Mouse (Mus musculus): ENCODE results near the gene Trim62. TPM values are rescaled to one million over a fixed set of nuclear protein-coding genes. Genes with fewer than 3 reads are reported as not detected.

Gene Trim62
- polyA plus RNA-seq, 1 experiment from 2014 or later, result 8.8 TPM

DNA sequence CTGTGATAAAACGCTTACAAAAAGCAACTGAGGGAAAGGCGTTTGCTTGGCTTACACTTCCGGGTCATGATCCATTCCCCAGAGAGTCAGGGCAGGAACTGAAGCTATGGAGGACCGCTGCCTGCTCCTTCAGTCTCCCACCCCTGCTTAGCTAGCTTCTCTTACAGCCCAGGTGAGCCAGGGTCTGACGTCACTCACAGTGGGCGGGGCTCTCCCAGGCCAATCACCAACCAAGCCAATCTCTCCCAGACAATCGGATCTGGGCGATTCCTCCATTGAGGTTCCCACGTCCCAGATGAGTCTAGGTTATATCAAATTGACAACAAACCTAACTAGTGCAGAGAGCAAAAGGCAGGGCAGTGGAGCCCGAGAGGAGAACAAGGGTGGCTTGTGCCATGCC lies 35.7 kb downstream of the Trim62 start:
- Histone ChIP-seq H3K4me3 (ENCODE audit: low read depth, low read length) (no peak overlapping the region), H3K36me3 (ENCODE audit: control insufficient read depth, insufficient read depth, low read length) (no peaks in the 10 kb centered on the region), H3K4me2 (ENCODE audit: low read depth, low read length) (no peak overlapping the region), H3K9me3 (ENCODE audit: control insufficient read depth, low read length) (no peaks in the 10 kb centered on the region), H3K27ac (replicated peaks; ENCODE audit: low read depth, low read length) (no peak overlapping the region), H3K4me1 (ENCODE audit: control insufficient read depth, insufficient read depth, low read length) (peaks cover 5% of the 10 kb centered on the region; the same call in 1 of the 2 replicates), H3K9ac (ENCODE audit: low read depth, low read length) (no peak overlapping the region), H3K27me3 (replicated peaks; ENCODE audit: control insufficient read depth, insufficient read depth, low read length) (no peaks in the 10 kb centered on the region)
- DNase-seq (ENCODE audit: low spot score) (no peak), ATAC-seq (ENCODE audit: low read depth) (no peak)
- 28% methylated on average over 10 of the region's 10 CpGs for WGBS

DNA sequence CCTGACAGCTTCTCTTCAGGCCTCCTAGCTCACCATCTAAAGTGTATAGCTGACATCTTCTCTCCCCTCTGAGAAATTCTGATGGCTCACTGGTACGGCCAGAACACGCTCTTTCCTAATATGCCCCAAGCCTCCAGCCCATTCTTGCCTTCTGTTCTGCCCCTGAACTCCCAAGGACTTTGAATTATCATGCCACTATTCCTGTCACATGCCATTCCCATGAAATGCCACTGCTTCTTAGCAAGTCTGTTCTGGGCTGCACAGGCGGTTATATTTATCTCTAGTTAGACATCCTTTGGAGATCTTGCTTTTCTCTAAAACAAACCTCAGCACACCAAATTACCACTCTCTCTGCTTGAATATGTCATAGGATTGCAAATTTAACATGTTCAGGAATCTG lies 40.2 kb downstream of the Trim62 start:
- no peak for ATAC-seq (ENCODE audit: low read depth)
- no peak overlapping the region for H3K4me2 ChIP-seq (ENCODE audit: low read depth, low read length)
- DNase-seq (ENCODE audit: low spot score), result no peak
- no peak overlapping the region for H3K4me3 ChIP-seq (ENCODE audit: low read depth, low read length)
- H3K4me1 ChIP-seq (ENCODE audit: control insufficient read depth, insufficient read depth, low read length), result 0 out of 2 replicates have a peak, but pooled peaks cover 3% of the 10 kb centered on the region
- H3K27me3 ChIP-seq (replicated peaks; ENCODE audit: control insufficient read depth, insufficient read depth, low read length), result no peaks in the 10 kb centered on the region
- H3K9ac ChIP-seq (ENCODE audit: low read depth, low read length), result no peak overlapping the region
- no peaks in the 10 kb centered on the region for H3K9me3 ChIP-seq (ENCODE audit: control insufficient read depth, low read length)
- no peaks in the 10 kb centered on the region for H3K36me3 ChIP-seq (ENCODE audit: control insufficient read depth, insufficient read depth, low read length)
- WGBS, result 80% methylated on average over 3 of the region's 3 CpGs
- H3K27ac ChIP-seq (replicated peaks; ENCODE audit: low read depth, low read length), result no peak overlapping the region

- Histone ChIP-seq H3K27ac (replicated peaks; ENCODE audit: low read depth, low read length) (no peak overlapping the region), H3K4me2 (ENCODE audit: low read depth, low read length) (peak overlapping the region; percentile 76), H3K9me3 (ENCODE audit: control insufficient read depth, low read length) (no peaks in the 10 kb centered on the region), H3K4me1 (ENCODE audit: control insufficient read depth, insufficient read depth, low read length) (0 out of 2 replicates have a peak, but pooled peaks cover 3% of the 10 kb centered on the region), H3K4me3 (ENCODE audit: low read depth, low read length) (peak overlapping the region; percentile 37), H3K27me3 (replicated peaks; ENCODE audit: control insufficient read depth, insufficient read depth, low read length) (no peaks in the 10 kb centered on the region), H3K36me3 (ENCODE audit: control insufficient read depth, insufficient read depth, low read length) (no peaks in the 10 kb centered on the region), H3K9ac (ENCODE audit: low read depth, low read length) (peak overlapping the region; percentile 62)
- peak; percentile 80 for ATAC-seq (ENCODE audit: low read depth)
- 13% methylated on average over 36 of the region's 36 CpGs for WGBS
- DNase-seq (ENCODE audit: low spot score), result peak; percentile 96
Measured at GRCm38 (mm10) chr4:128924841-128925606, 41.6 kb downstream of the Trim62 start.

DNA sequence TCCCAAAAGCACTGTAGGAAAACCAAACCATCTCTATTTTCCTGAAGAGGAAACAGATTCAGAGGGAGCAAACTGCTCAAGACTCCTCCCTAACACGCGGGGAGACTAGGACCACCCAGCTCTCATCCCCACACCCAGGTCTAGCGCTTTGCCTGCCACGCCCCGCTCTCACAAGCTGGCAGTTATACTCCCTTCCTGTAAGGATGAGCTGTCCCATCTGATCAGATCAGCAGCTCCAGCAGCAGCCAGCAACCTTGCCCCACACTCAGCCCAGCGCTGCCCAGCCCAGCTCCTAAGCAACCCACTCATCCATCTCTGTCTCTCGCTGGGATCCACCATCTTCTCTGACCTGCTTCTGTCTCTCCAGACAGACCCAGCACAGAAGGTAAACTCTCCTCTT lies 49.4 kb downstream of the Trim62 start:
- DNase-seq (ENCODE audit: low spot score) (no peak), ATAC-seq (ENCODE audit: low read depth) (no peak)
- Histone ChIP-seq H3K27ac (replicated peaks; ENCODE audit: low read depth, low read length) (no peak overlapping the region), H3K4me3 (ENCODE audit: low read depth, low read length) (no peak overlapping the region), H3K9ac (ENCODE audit: low read depth, low read length) (no peak overlapping the region), H3K4me1 (ENCODE audit: control insufficient read depth, insufficient read depth, low read length) (no peaks in the 10 kb centered on the region), H3K4me2 (ENCODE audit: low read depth, low read length) (no peak overlapping the region), H3K36me3 (ENCODE audit: control insufficient read depth, insufficient read depth, low read length) (no peaks in the 10 kb centered on the region), H3K9me3 (ENCODE audit: control insufficient read depth, low read length) (no peaks in the 10 kb centered on the region), H3K27me3 (replicated peaks; ENCODE audit: control insufficient read depth, insufficient read depth, low read length) (no peaks in the 10 kb centered on the region)
- WGBS, result 69% methylated on average over 7 of the region's 7 CpGs

- H3K4me1 ChIP-seq (ENCODE audit: control insufficient read depth, insufficient read depth, low read length), result no peaks in the 10 kb centered on the region
- H3K9me3 ChIP-seq (ENCODE audit: control insufficient read depth, low read length), result no peaks in the 10 kb centered on the region
- no peaks in the 10 kb centered on the region for H3K27me3 ChIP-seq (replicated peaks; ENCODE audit: control insufficient read depth, insufficient read depth, low read length)
- no peak for DNase-seq (ENCODE audit: low spot score)
- H3K4me3 ChIP-seq (ENCODE audit: low read depth, low read length), result no peak overlapping the region
- H3K4me2 ChIP-seq (ENCODE audit: low read depth, low read length), result no peak overlapping the region
- H3K9ac ChIP-seq (ENCODE audit: low read depth, low read length), result no peak overlapping the region; the same call in 1 of the 2 replicates
- ATAC-seq (ENCODE audit: low read depth), result no peak
- WGBS, result 58% methylated on average over 5 of the region's 5 CpGs
- no peak overlapping the region for H3K27ac ChIP-seq (replicated peaks; ENCODE audit: low read depth, low read length)
- no peaks in the 10 kb centered on the region for H3K36me3 ChIP-seq (ENCODE audit: control insufficient read depth, insufficient read depth, low read length)
Measured at GRCm38 (mm10) chr4:128935595-128935994, 52.2 kb downstream of the Trim62 start.

DNA sequence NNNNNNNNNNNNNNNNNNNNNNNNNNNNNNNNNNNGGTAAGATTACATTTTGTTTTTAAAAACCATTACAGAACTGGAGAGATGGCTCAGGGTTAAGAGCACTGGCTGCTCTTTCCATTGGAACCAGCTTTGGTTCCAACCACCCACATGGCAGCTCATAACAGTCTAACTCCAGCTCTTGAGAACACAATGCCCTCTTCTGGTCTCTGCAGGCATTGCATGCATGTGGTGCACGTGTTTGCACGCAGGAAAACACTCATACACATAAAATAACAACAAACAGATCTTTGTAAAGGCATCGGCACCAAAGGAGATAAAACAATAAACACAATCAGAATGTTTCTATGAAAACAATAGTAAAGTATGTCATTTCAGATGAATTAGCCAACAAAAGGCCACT lies 59.0 kb downstream of the Trim62 start:
- ATAC-seq (ENCODE audit: low read depth), result no peak
- DNase-seq (ENCODE audit: low spot score), result no peak
- Histone ChIP-seq H3K36me3 (ENCODE audit: control insufficient read depth, insufficient read depth, low read length) (no peaks in the 10 kb centered on the region; the same call in 1 of the 2 replicates), H3K4me1 (ENCODE audit: control insufficient read depth, insufficient read depth, low read length) (no peaks in the 10 kb centered on the region), H3K27ac (replicated peaks; ENCODE audit: low read depth, low read length) (no peak overlapping the region), H3K4me3 (ENCODE audit: low read depth, low read length) (no peak overlapping the region), H3K4me2 (ENCODE audit: low read depth, low read length) (no peak overlapping the region), H3K9ac (ENCODE audit: low read depth, low read length) (no peak overlapping the region), H3K27me3 (replicated peaks; ENCODE audit: control insufficient read depth, insufficient read depth, low read length) (no peaks in the 10 kb centered on the region), H3K9me3 (ENCODE audit: control insufficient read depth, low read length) (no peaks in the 10 kb centered on the region)
- 63% methylated on average over 3 of the region's 3 CpGs for WGBS

- WGBS, result 74% methylated on average over 9 of the region's 9 CpGs
- H3K36me3 ChIP-seq (ENCODE audit: control insufficient read depth, insufficient read depth, low read length), result no peaks in the 10 kb centered on the region; the same call in 1 of the 2 replicates
- H3K27me3 ChIP-seq (replicated peaks; ENCODE audit: control insufficient read depth, insufficient read depth, low read length), result no peaks in the 10 kb centered on the region
Measured at GRCm38 (mm10) chr4:128946736-128947135, 63.4 kb downstream of the Trim62 start.

DNA sequence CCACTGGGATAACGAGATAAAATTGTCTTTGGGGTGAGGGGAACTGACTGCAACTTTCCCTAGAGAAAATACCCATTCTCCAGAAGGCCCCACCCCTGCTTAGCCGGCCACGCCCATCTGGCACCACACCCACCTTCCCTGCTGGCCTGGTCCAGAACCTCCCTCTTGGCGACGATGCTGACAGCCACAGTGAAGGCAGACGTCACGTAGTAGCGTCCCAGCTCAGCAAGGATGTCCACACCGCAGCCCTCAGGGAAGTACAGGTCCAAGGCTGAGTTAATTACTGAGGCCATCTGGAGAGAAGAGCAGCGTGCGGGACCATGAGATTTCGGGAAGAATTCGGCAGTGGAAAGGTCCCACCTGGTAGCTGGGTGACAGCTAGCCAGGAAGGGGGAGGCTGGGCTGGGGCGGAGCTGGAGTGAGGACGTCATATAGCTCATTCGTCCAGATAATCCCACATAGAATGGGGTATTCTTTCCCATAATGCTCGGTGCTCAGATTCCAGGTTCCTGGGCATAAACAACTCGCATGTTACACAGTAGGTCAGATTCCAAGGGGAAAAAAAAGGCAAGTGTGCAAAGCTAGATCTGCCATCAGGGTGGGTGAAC lies 64.0 kb downstream of the Trim62 start:
- 18% methylated on average over 17 of the region's 18 CpGs for WGBS
- no peak overlapping the region for H3K27ac ChIP-seq (replicated peaks; ENCODE audit: low read depth, low read length)

More at GRCm38 (mm10) chr4:128946736-128947135, 63.4 kb downstream of the Trim62 start:
- no peak overlapping the region for H3K4me2 ChIP-seq (ENCODE audit: low read depth, low read length)
- H3K4me3 ChIP-seq (ENCODE audit: low read depth, low read length), result no peak overlapping the region
- no peaks in the 10 kb centered on the region for H3K9me3 ChIP-seq (ENCODE audit: control insufficient read depth, low read length)
- DNase-seq (ENCODE audit: low spot score), result no peak
- H3K4me1 ChIP-seq (ENCODE audit: control insufficient read depth, insufficient read depth, low read length), result no peaks in the 10 kb centered on the region
- no peak for ATAC-seq (ENCODE audit: low read depth)
- H3K9ac ChIP-seq (ENCODE audit: low read depth, low read length), result no peak overlapping the region
- no peak overlapping the region for H3K27ac ChIP-seq (replicated peaks; ENCODE audit: low read depth, low read length)

More for the DNA sequence above, 64.0 kb downstream of the Trim62 start:
- no peak overlapping the region for H3K9ac ChIP-seq (ENCODE audit: low read depth, low read length)
- 0 out of 2 replicates have a peak, but pooled peaks have one; percentile 27 for ATAC-seq (ENCODE audit: low read depth)
- H3K9me3 ChIP-seq (ENCODE audit: control insufficient read depth, low read length), result no peaks in the 10 kb centered on the region
- H3K27me3 ChIP-seq (replicated peaks; ENCODE audit: control insufficient read depth, insufficient read depth, low read length), result no peaks in the 10 kb centered on the region
- peak overlapping the region; percentile 3; the same call in 1 of the 2 replicates for H3K4me2 ChIP-seq (ENCODE audit: low read depth, low read length)
- H3K4me3 ChIP-seq (ENCODE audit: low read depth, low read length), result no peak overlapping the region
- no peak for DNase-seq (ENCODE audit: low spot score)
- no peaks in the 10 kb centered on the region for H3K4me1 ChIP-seq (ENCODE audit: control insufficient read depth, insufficient read depth, low read length)
- H3K36me3 ChIP-seq (ENCODE audit: control insufficient read depth, insufficient read depth, low read length), result no peaks in the 10 kb centered on the region; the same call in 1 of the 2 replicates
